Mouse (Mus musculus): ENCODE measurements around the gene Myo1e. TPM values are rescaled to one million over a fixed set of nuclear protein-coding genes. Genes with fewer than 3 reads are reported as not detected.

Myo1e gene
- total and polyA plus RNA-seq, 2 experiments from 2014 or later: 3.0 to 5.9 TPM

- Histone ChIP-seq H3K27ac (ENCODE audit: low read depth, low read length) (no peak overlapping the region), H3K9me3 (ENCODE audit: low read length) (no peaks in the 10 kb centered on the region), H3K9ac (replicated peaks; ENCODE audit: low read length, poor library complexity, severe bottlenecking) (no peak overlapping the region), H3K4me2 (ENCODE audit: low read depth, low read length, poor library complexity, severe bottlenecking) (no peak overlapping the region), H3K4me3 (ENCODE audit: low read depth, low read length) (no peak overlapping the region), H3K36me3 (ENCODE audit: insufficient read depth, low read length) (no peaks in the 10 kb centered on the region), H3K4me1 (ENCODE audit: insufficient read depth, low read length) (no peaks in the 10 kb centered on the region), H3K27me3 (ENCODE audit: insufficient read depth, low read length) (no peaks in the 10 kb centered on the region)
- WGBS: 73% methylated on average over 7 of the region's 7 CpGs
- no peak for TF ChIP-seq CTCF (IDR thresholded peaks at IDR 0.05)
- ATAC-seq (ENCODE audit: low FRiP score) (no peak), DNase-seq (ENCODE audit: low spot score) (no peak)
These were observed 37.0 kb downstream of the Myo1e start for GRCm38 (mm10) chr9:70244115-70244514.

DNA sequence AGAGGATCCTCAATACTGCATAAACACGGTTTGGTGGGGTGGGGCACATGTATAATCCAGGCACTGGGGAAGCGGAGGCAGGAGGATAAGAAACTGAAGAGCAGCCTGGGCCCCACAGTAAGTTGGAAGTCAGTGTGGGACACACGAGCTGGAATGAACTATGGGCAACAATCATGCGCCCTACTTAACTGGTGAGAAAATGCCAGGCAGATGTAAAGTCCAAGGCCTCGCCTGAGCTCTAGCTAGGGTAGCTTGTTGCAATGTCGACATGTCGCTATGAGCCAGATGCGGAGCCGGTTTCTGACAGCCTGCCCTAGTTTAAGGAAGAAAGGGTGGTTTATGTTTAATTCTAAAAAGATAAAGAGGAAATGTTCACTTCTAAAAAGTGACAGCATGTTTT, 37.9 kb downstream of the Myo1e start:
- H3K27ac ChIP-seq (ENCODE audit: low read depth, low read length): no peak overlapping the region
- no peak overlapping the region for H3K4me3 ChIP-seq (ENCODE audit: low read depth, low read length)
- H3K9me3 ChIP-seq (ENCODE audit: low read length): no peaks in the 10 kb centered on the region
- no peak for TF ChIP-seq CTCF (IDR thresholded peaks at IDR 0.05)
- H3K27me3 ChIP-seq (ENCODE audit: insufficient read depth, low read length): no peaks in the 10 kb centered on the region
- 91% methylated on average over 9 of the region's 9 CpGs for WGBS
- DNase-seq (ENCODE audit: low spot score): no peak
- H3K9ac ChIP-seq (replicated peaks; ENCODE audit: low read length, poor library complexity, severe bottlenecking): no peak overlapping the region
- H3K36me3 ChIP-seq (ENCODE audit: insufficient read depth, low read length): no peaks in the 10 kb centered on the region
- ATAC-seq (ENCODE audit: low FRiP score): no peak
- H3K4me2 ChIP-seq (ENCODE audit: low read depth, low read length, poor library complexity, severe bottlenecking): no peak overlapping the region
- no peaks in the 10 kb centered on the region for H3K4me1 ChIP-seq (ENCODE audit: insufficient read depth, low read length)

- DNase-seq (ENCODE audit: low spot score) (no peak), ATAC-seq (ENCODE audit: low FRiP score) (no peak)
- TF ChIP-seq CTCF (IDR thresholded peaks at IDR 0.05): no peak
- Histone ChIP-seq H3K36me3 (ENCODE audit: insufficient read depth, low read length) (no peaks in the 10 kb centered on the region), H3K27me3 (ENCODE audit: insufficient read depth, low read length) (no peaks in the 10 kb centered on the region), H3K9me3 (ENCODE audit: low read length) (no peaks in the 10 kb centered on the region), H3K27ac (ENCODE audit: low read depth, low read length) (no peak overlapping the region), H3K4me3 (ENCODE audit: low read depth, low read length) (no peak overlapping the region), H3K4me2 (ENCODE audit: low read depth, low read length, poor library complexity, severe bottlenecking) (no peak overlapping the region), H3K9ac (replicated peaks; ENCODE audit: low read length, poor library complexity, severe bottlenecking) (no peak overlapping the region), H3K4me1 (ENCODE audit: insufficient read depth, low read length) (no peaks in the 10 kb centered on the region)
- 61% methylated on average over 10 of the region's 10 CpGs for WGBS
These were observed 39.3 kb downstream of the Myo1e start for GRCm38 (mm10) chr9:70246427-70246826.

DNA sequence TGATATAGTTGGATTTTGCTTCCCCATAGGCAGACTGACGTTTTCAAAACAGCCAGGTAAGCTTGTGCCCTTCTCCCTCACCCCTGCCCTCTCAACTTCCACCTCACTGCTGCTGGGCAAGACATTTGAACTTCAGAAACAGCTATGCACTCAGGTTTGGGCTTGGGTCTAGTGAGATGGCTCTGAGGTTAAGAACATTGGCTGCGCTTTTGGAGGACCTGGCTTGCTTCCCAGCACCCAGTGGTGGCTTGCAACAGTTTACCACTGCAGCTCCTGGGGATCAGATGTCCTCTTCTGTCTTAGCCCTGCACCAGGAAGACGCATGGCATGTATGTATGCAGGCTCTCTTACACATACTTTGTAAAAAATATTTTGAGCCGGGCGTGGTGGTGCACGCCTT, 40.9 kb downstream of the Myo1e start:
- H3K9ac ChIP-seq (replicated peaks; ENCODE audit: low read length, poor library complexity, severe bottlenecking): no peak overlapping the region
- no peaks in the 10 kb centered on the region for H3K27me3 ChIP-seq (ENCODE audit: insufficient read depth, low read length)
- H3K4me3 ChIP-seq (ENCODE audit: low read depth, low read length): no peak overlapping the region
- WGBS: 91% methylated on average over 6 of the region's 6 CpGs
- ATAC-seq (ENCODE audit: low FRiP score) (no peak), DNase-seq (ENCODE audit: low spot score) (no peak)
- H3K4me1 ChIP-seq (ENCODE audit: insufficient read depth, low read length): no peaks in the 10 kb centered on the region
- TF ChIP-seq CTCF (IDR thresholded peaks at IDR 0.05): no peak
- H3K27ac ChIP-seq (ENCODE audit: low read depth, low read length): no peak overlapping the region
- H3K4me2 ChIP-seq (ENCODE audit: low read depth, low read length, poor library complexity, severe bottlenecking): no peak overlapping the region
- H3K9me3 ChIP-seq (ENCODE audit: low read length): no peaks in the 10 kb centered on the region
- no peaks in the 10 kb centered on the region for H3K36me3 ChIP-seq (ENCODE audit: insufficient read depth, low read length)

DNA sequence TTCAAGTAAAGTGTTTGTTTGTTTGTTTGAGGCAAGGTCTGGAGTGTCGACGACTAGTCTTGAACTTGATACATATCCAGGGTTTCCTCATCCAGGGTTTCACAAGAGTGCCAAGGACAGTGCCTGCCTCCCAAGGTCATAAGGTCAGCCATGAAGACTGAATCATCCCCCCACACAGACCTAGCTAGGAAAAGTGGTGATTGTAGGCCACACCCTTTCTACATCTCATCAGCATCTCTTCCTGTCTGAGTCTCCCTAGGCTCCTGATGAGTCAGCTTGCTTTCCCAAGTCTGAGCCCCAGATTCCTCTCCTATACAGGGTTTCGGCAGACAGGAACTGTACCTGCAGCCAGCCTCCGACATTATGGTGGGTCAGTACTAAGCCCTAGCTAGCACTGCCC, 41.7 kb downstream of the Myo1e start:
- DNase-seq (ENCODE audit: low spot score) (no peak), ATAC-seq (ENCODE audit: low FRiP score) (no peak)
- Histone ChIP-seq H3K9me3 (ENCODE audit: low read length) (no peaks in the 10 kb centered on the region), H3K4me3 (ENCODE audit: low read depth, low read length) (no peak overlapping the region), H3K27ac (ENCODE audit: low read depth, low read length) (no peak overlapping the region), H3K9ac (replicated peaks; ENCODE audit: low read length, poor library complexity, severe bottlenecking) (no peak overlapping the region), H3K4me2 (ENCODE audit: low read depth, low read length, poor library complexity, severe bottlenecking) (no peak overlapping the region), H3K36me3 (ENCODE audit: insufficient read depth, low read length) (no peaks in the 10 kb centered on the region), H3K27me3 (ENCODE audit: insufficient read depth, low read length) (no peaks in the 10 kb centered on the region), H3K4me1 (ENCODE audit: insufficient read depth, low read length) (no peaks in the 10 kb centered on the region)
- WGBS: 89% methylated on average over 4 of the region's 4 CpGs
- TF ChIP-seq CTCF (IDR thresholded peaks at IDR 0.05): no peak

DNA sequence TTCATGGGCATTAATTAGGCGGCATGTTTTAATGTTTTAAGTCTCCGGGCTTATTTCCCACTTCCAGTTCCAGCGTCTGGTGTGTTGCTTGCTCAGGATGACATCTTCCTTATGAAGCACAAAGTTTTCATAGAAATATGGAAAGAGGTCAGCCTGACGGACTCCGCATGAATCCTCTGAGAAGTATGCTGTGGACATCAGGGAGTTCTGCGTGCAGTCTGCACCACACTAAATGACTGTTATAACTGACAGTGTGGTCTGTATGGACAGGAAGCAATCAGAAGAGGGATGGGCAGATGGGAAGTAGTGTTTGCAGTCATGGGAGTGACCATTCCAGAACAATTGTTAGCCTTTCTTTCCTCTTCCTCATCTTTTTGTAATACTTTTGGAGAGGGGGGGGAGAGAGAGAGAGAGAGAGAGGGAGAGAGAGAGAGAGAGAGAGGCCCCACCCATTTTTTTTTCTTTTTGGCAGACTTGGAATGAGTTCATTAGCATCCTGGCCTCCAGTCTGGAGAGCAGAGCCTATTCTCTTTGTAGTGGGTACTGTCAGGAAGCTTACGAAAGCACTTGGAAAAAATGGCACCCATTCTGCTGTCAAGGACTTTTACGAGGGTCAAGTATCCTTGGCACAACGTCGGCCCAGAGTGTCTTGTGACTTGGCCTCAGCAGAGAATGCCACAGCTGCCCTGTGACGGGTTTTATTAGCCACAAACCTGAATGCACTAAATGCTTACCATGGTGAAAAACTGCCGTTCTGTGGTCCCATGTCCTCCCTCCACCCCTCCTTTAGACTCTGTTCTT, 42.9 kb downstream of the Myo1e start:
- H3K27ac ChIP-seq (ENCODE audit: low read depth, low read length): no peak overlapping the region
- WGBS: 71% methylated on average over 12 of the region's 12 CpGs
- no peak overlapping the region for H3K4me2 ChIP-seq (ENCODE audit: low read depth, low read length, poor library complexity, severe bottlenecking)
- H3K9ac ChIP-seq (replicated peaks; ENCODE audit: low read length, poor library complexity, severe bottlenecking): no peak overlapping the region
- TF ChIP-seq CTCF (IDR thresholded peaks at IDR 0.05): no peak
- peak; percentile 43 for DNase-seq (ENCODE audit: low spot score)
- no peaks in the 10 kb centered on the region for H3K27me3 ChIP-seq (ENCODE audit: insufficient read depth, low read length)
- H3K4me3 ChIP-seq (ENCODE audit: low read depth, low read length): no peak overlapping the region
- no peaks in the 10 kb centered on the region for H3K9me3 ChIP-seq (ENCODE audit: low read length)
- H3K36me3 ChIP-seq (ENCODE audit: insufficient read depth, low read length): no peaks in the 10 kb centered on the region
- ATAC-seq (ENCODE audit: low FRiP score): no peak
- H3K4me1 ChIP-seq (ENCODE audit: insufficient read depth, low read length): no peaks in the 10 kb centered on the region
